Mouse (Mus musculus): ENCODE results near the gene Tubal3. TPM values are rescaled to one million over a fixed set of nuclear protein-coding genes. Genes with fewer than 3 reads are reported as not detected.

Gene Tubal3
- polyA plus RNA-seq (2012; rRNA removed), result 0.05 TPM in 1 of 2 replicates, not detected in the other

GRCm38 (mm10) chr13:3917571-3918311, at the start of gene Tubal3, which contains the start of gene Net1:
Tubal3 (plus strand) TSS chr13:3918274.
Net1 (minus strand) TSS chr13:3918220.

GRCm38 (mm10) chr13:3945249-3945648, 27.2 kb downstream of the Tubal3 start, which contains the start of gene Ucn3:
Ucn3 (minus strand) TSS chr13:3945349.

Other genes starting within 250 kb of the Tubal3 start
- gene Calml3, start 114.0 kb upstream of the Tubal3 start, polyA plus RNA-seq (2012; rRNA removed), result 20.2 and 21.6 TPM in 2 replicates
- 4.5 TPM in 2 replicates for gene Calm4, start 80.5 kb upstream of the Tubal3 start, polyA plus RNA-seq (2012; rRNA removed)
- gene Calm5, start 64.1 kb upstream of the Tubal3 start, polyA plus RNA-seq (2012; rRNA removed), result not detected in 2 replicates
- 8.1 and 9.6 TPM in 2 replicates for gene Net1, start 54 bp upstream of the Tubal3 start, polyA plus RNA-seq (2012; rRNA removed)
- gene Ucn3, start 27.1 kb downstream of the Tubal3 start, polyA plus RNA-seq (2012; rRNA removed), result not detected in 2 replicates
- gene Akr1c14, start 130.7 kb downstream of the Tubal3 start, polyA plus RNA-seq (2012; rRNA removed), result 1.3 and 3.0 TPM in 2 replicates
- 0.06 TPM in 1 of 2 replicates, not detected in the other for gene Akr1c18, start 232.4 kb downstream of the Tubal3 start, polyA plus RNA-seq (2012; rRNA removed)